Mouse (Mus musculus): ENCODE measurements around the gene Smarcb1. TPM values are rescaled to one million over a fixed set of nuclear protein-coding genes. Genes with fewer than 3 reads are reported as not detected.
"Not testable (repeated sequence)": the region's sequence is repeated elsewhere in the genome, so short reads cannot be mapped to it uniquely, and the experiment has no call there.

Smarcb1 gene
- polyA plus RNA-seq, 1 experiment from 2014 or later = 114 TPM

DNA sequence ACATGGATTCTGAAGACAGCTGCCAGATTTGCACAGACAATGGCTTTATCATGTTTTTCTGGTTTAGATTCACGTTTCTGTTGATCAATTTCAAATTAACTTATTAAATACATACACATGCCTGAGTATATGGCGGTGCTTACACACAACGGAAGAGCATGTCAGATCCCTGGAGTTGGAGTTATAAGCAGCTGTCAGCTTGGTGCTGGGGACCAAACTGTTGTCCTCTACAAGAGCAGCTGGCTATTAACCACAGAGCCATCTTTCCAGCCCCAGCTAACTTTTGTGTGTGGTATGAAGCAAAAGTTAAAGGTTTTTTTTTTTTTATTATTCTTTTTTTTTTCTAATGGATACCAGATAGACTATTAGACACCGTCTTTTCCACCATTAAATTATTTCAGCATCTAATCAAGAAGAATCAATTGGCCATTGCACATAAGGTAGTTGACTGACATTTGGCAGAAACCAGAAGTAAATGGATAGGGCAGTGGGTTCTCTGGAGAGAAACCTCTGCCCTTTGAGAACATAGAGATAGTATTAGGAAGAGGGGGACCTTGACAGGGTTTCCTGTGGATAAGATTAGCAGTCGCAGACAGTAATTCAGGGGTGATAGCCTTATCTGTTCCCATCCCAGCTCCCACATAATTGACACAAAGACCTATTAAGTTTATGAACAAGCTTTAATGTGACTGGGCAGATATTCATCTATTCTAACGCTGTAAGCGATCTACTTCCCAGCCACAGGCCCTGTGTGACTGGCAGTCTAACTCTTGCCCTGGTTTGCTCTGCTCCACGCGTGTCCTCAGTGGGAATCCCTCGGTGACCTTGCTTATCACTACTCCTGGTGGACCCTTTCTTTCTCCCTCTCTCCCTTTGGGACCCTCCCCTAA is 49.1 kb downstream of the Smarcb1 start:
- Histone ChIP-seq H3K9ac (ENCODE audit: low read length) (peak overlapping the region; percentile 57), H3K27ac (ENCODE audit: low read length) (peak overlapping the region; percentile 52), H3K4me3 (ENCODE audit: low read length) (peak overlapping the region; percentile 47), H3K27me3 (ENCODE audit: control insufficient read depth, insufficient read depth, low read length) (no peaks in the 10 kb centered on the region), H3K4me2 (ENCODE audit: low read depth, low read length) (peak overlapping the region; percentile 76), H3K9me3 (replicated peaks; ENCODE audit: control insufficient read depth, low read length) (no peaks in the 10 kb centered on the region), H3K4me1 (ENCODE audit: control insufficient read depth, insufficient read depth, low read length) (peaks cover 11% of the 10 kb centered on the region), H3K36me3 (ENCODE audit: control insufficient read depth, insufficient read depth) (no peaks in the 10 kb centered on the region)
- WGBS = 35% methylated on average over 10 of the region's 10 CpGs
- ATAC-seq (replicated peaks; ENCODE audit: extremely low read depth, insufficient read depth, low FRiP score) = no peak

DNA sequence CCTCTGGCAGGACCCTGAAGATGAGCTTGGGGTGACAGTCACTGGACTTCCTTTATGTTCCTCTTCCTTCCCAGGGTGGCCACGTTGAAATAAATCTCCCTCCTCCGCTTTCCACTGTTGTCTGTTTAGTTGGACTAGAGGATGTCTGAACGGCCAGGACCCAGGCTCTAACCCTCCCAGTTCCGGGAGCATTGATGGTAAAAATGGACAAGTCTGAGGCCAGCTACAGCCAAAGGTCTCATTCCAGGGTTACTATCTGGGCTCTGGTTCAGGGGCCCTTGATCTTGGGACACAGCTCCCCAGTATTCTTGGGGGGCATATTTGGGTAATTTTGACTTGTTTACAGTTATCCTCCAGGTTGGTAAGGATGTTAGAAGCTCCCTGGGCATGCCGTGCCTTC is 59.8 kb downstream of the Smarcb1 start:
- Histone ChIP-seq H3K9ac (ENCODE audit: low read length) (no peak overlapping the region), H3K9me3 (replicated peaks; ENCODE audit: control insufficient read depth, low read length) (no peaks in the 10 kb centered on the region), H3K36me3 (ENCODE audit: control insufficient read depth, insufficient read depth) (peaks cover 14% of the 10 kb centered on the region), H3K27me3 (ENCODE audit: control insufficient read depth, insufficient read depth, low read length) (no peaks in the 10 kb centered on the region), H3K4me1 (ENCODE audit: control insufficient read depth, insufficient read depth, low read length) (peaks cover 26% of the 10 kb centered on the region), H3K27ac (ENCODE audit: low read length) (no peak overlapping the region), H3K4me3 (ENCODE audit: low read length) (no peak overlapping the region), H3K4me2 (ENCODE audit: low read depth, low read length) (no peak overlapping the region)
- ATAC-seq (replicated peaks; ENCODE audit: extremely low read depth, insufficient read depth, low FRiP score) = no peak
- WGBS = 77% methylated on average over 5 of the region's 5 CpGs

DNA sequence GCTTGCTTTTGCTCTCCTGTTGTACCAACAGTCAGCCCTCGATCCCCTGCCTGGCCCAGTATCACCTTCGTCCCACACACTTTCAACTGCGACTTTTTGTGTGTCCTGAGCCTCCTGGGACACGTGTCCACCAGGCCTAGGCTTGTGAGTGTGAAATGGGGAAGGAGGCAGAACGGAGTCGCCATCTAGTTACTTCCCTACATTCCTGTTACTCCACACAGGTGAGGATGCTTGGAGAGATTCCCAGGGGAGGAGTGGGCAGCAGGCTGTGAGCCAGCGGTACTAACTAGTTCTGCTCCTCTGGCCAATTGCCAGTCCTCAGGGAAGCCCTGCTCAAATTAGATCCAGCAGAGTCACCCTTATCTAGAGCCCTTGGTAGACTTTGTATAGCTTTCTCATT is 60.7 kb downstream of the Smarcb1 start:
- Histone ChIP-seq H3K9me3 (replicated peaks; ENCODE audit: control insufficient read depth, low read length) (no peaks in the 10 kb centered on the region), H3K4me2 (ENCODE audit: low read depth, low read length) (peak overlapping the region; percentile 83), H3K36me3 (ENCODE audit: control insufficient read depth, insufficient read depth) (peaks cover 14% of the 10 kb centered on the region), H3K4me3 (ENCODE audit: low read length) (no peak overlapping the region), H3K27me3 (ENCODE audit: control insufficient read depth, insufficient read depth, low read length) (no peaks in the 10 kb centered on the region), H3K9ac (ENCODE audit: low read length) (peak overlapping the region; percentile 84), H3K4me1 (ENCODE audit: control insufficient read depth, insufficient read depth, low read length) (peaks cover 26% of the 10 kb centered on the region), H3K27ac (ENCODE audit: low read length) (peak overlapping the region; percentile 93)
- 24% methylated on average over 7 of the region's 7 CpGs for WGBS
- peak; percentile 38; the same call in 1 of the 2 replicates for ATAC-seq (replicated peaks; ENCODE audit: extremely low read depth, insufficient read depth, low FRiP score)

DNA sequence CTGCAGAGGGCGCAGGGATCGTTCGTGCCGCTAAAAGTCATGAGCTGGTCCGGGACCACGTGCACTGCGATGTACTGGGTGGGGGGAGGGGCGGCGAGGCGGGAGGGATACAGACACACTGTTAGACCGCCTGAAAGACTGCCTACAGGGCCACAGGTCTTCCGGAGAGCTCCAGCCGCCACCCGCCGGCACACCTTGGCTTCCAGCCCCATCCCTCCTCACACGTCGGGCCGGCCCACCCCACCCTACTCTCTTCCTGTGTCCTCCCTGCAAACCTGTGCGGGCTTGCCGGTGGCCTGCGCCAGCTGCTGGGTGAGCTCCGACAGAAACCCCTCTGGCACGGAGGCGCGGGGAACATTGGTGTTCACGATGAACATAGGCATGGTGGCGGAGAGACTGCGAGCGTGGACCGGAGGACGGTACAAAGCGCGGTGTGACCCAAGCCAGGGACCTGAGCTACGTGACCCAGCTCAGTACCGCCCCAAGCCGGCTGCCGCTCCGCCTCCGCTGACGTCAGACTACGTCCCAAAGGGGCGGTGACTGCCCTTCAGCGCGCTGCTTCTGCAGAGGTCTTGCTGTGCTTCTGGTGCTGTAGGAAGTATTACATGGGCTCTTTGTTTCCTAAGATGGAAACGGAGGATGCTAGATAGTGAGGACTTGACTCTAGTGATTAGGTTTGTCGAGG is 61.5 kb downstream of the Smarcb1 start, which contains the start of gene Mif:
Gene Mif, minus strand, starts transcription at position 455 of the 685 bp plus-strand sequence.
- Histone ChIP-seq H3K4me3 (ENCODE audit: low read length) (peak within 1 kb of the TSS; percentile 61), H3K9ac (ENCODE audit: low read length) (peak within 1 kb of the TSS; percentile 84), H3K27ac (ENCODE audit: low read length) (peak within 1 kb of the TSS; percentile 93), H3K4me2 (ENCODE audit: low read depth, low read length) (peak within 1 kb of the TSS; percentile 83), H3K36me3 (ENCODE audit: control insufficient read depth, insufficient read depth) (peaks cover 14% of the 10 kb centered on the region), H3K4me1 (ENCODE audit: control insufficient read depth, insufficient read depth, low read length) (peaks cover 26% of the 10 kb centered on the region)
- H3K27me3 ChIP-seq (ENCODE audit: control insufficient read depth, insufficient read depth, low read length); H3K9me3 ChIP-seq (replicated peaks; ENCODE audit: control insufficient read depth, low read length): not testable (repeated sequence)
- WGBS = under 1% methylated on average over 41 of the region's 46 CpGs
- peak; percentile 97 for ATAC-seq (replicated peaks; ENCODE audit: extremely low read depth, insufficient read depth, low FRiP score)

- peak; percentile 47 for ATAC-seq (replicated peaks; ENCODE audit: extremely low read depth, insufficient read depth, low FRiP score)
- H3K36me3 ChIP-seq (ENCODE audit: control insufficient read depth, insufficient read depth) = peaks cover 14% of the 10 kb centered on the region
- 3% methylated on average over 27 of the region's 27 CpGs for WGBS
- H3K4me2 ChIP-seq (ENCODE audit: low read depth, low read length) = peak overlapping the region; percentile 83
- peaks cover 26% of the 10 kb centered on the region for H3K4me1 ChIP-seq (ENCODE audit: control insufficient read depth, insufficient read depth, low read length)
- peak overlapping the region; percentile 84 for H3K9ac ChIP-seq (ENCODE audit: low read length)
- peak overlapping the region; percentile 93 for H3K27ac ChIP-seq (ENCODE audit: low read length)
- no peaks in the 10 kb centered on the region for H3K27me3 ChIP-seq (ENCODE audit: control insufficient read depth, insufficient read depth, low read length)
- H3K4me3 ChIP-seq (ENCODE audit: low read length) = peak overlapping the region; percentile 61
- no peaks in the 10 kb centered on the region for H3K9me3 ChIP-seq (replicated peaks; ENCODE audit: control insufficient read depth, low read length)
These were observed 62.2 kb downstream of the Smarcb1 start for GRCm38 (mm10) chr10:75859107-75859746.

DNA sequence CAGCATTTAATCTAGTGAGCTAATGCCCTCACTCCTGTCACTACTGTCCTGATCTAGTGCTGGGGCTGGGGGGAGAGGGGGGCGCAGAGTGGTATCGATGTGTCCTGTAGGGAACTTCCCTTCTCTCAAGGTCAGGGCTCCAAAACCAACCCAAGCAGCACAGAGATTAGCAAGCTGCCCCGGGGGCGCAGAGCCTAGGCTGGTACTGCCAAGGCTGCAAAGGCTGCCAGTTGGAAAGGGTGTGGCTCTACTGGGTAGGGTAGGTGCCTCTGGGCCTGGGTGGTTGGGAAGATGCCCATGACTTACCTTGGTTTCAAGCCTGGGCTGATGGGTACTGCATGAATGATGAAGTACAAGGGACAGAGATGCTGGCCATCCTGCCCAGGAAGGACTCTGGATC is 63.8 kb downstream of the Smarcb1 start:
- ATAC-seq (replicated peaks; ENCODE audit: extremely low read depth, insufficient read depth, low FRiP score) = no peak
- no peak overlapping the region for H3K4me2 ChIP-seq (ENCODE audit: low read depth, low read length)
- peaks cover 14% of the 10 kb centered on the region for H3K36me3 ChIP-seq (ENCODE audit: control insufficient read depth, insufficient read depth)
- H3K27ac ChIP-seq (ENCODE audit: low read length) = no peak overlapping the region
- peaks cover 26% of the 10 kb centered on the region for H3K4me1 ChIP-seq (ENCODE audit: control insufficient read depth, insufficient read depth, low read length)
- WGBS = 88% methylated on average over 4 of the region's 4 CpGs
- no peak overlapping the region for H3K9ac ChIP-seq (ENCODE audit: low read length)
- H3K27me3 ChIP-seq (ENCODE audit: control insufficient read depth, insufficient read depth, low read length) = no peaks in the 10 kb centered on the region
- no peaks in the 10 kb centered on the region for H3K9me3 ChIP-seq (replicated peaks; ENCODE audit: control insufficient read depth, low read length)
- H3K4me3 ChIP-seq (ENCODE audit: low read length) = no peak overlapping the region

DNA sequence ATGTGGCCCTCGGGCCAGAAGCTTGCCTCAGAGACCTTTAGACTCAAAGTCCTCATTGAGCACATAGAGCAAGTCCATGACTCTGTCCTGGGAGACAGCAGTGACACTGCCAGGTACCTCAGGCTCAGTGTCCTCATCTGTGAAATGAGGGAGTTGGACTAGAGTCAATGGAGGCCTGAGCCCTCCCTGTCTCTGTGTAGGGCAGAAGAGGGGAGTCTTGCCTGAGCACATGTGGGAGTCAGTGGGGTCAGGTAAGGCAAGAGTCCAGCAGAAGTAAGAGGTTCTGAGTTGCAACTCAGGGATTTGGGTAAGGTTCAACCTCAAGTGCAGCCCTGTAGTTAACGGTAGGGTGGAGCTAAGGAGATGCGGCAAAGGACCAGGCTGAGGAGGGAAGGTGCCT is 64.4 kb downstream of the Smarcb1 start:
- H3K4me3 ChIP-seq (ENCODE audit: low read length) = no peak overlapping the region
- H3K27me3 ChIP-seq (ENCODE audit: control insufficient read depth, insufficient read depth, low read length) = no peaks in the 10 kb centered on the region

GRCm38 (mm10) chr10:75856155-75856907 is 65.1 kb downstream of the Smarcb1 start:
- no peak for ATAC-seq (replicated peaks; ENCODE audit: extremely low read depth, insufficient read depth, low FRiP score)
- peaks cover 25% of the 10 kb centered on the region for H3K4me1 ChIP-seq (ENCODE audit: control insufficient read depth, insufficient read depth, low read length)
- no peaks in the 10 kb centered on the region for H3K27me3 ChIP-seq (ENCODE audit: control insufficient read depth, insufficient read depth, low read length)
- H3K9ac ChIP-seq (ENCODE audit: low read length) = no peak overlapping the region
- no peak overlapping the region for H3K4me3 ChIP-seq (ENCODE audit: low read length)
- no peak overlapping the region for H3K4me2 ChIP-seq (ENCODE audit: low read depth, low read length)
- 78% methylated on average over 11 of the region's 11 CpGs for WGBS
- H3K36me3 ChIP-seq (ENCODE audit: control insufficient read depth, insufficient read depth) = peaks cover 14% of the 10 kb centered on the region
- H3K27ac ChIP-seq (ENCODE audit: low read length) = no peak overlapping the region
- H3K9me3 ChIP-seq (replicated peaks; ENCODE audit: control insufficient read depth, low read length) = no peaks in the 10 kb centered on the region

More for the DNA sequence above, 64.4 kb downstream of the Smarcb1 start:
- 73% methylated on average over 3 of the region's 3 CpGs for whole genome bisulfite sequencing
- no peak overlapping the region for H3K27ac ChIP-seq (ENCODE audit: low read length)
- H3K4me2 ChIP-seq (ENCODE audit: low read depth, low read length) = no peak overlapping the region
- H3K36me3 ChIP-seq (ENCODE audit: control insufficient read depth, insufficient read depth) = peaks cover 14% of the 10 kb centered on the region
- no peaks in the 10 kb centered on the region for H3K9me3 ChIP-seq (replicated peaks; ENCODE audit: control insufficient read depth, low read length)
- no peak for ATAC-seq (replicated peaks; ENCODE audit: extremely low read depth, insufficient read depth, low FRiP score)
- no peak overlapping the region for H3K9ac ChIP-seq (ENCODE audit: low read length)
- H3K4me1 ChIP-seq (ENCODE audit: control insufficient read depth, insufficient read depth, low read length) = peaks cover 26% of the 10 kb centered on the region
